9 mouse cellular contexts compared by ENCODE assay signal in the genomic region with DNA sequence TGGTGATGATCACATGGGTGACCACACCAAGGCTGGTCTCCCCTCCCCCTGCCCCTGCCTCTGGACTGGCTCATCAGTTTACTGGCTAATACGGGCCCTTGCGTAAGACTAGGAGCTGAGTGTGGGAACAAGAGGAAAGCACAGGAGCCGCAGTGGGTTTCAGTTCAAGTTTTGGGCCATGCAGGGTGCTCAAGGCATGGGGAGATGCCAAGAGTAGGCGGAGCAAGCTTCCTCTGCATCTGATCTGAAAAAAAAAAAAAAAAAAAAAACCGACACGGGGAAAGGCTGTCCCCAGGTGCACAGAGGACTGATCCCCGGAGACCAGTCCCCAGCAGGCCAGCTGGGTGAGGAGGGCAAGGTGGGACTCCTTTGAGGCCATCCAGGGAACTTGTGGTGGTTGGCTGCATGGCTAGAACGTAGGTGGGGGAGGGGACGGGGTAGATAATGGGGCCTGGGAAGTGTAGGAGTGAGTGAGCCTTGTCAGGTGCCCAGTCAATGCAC.
DNase-seq lines count a peak whose midpoint lies in the region; ATAC-seq and TF ChIP-seq lines count a peak whose summit lies in the region.
"Had no signal": no experiment of that assay in that cellular context is flagged by ENCODE, and none has a peak within 500 bp of the region (broad histone marks: within the 10 kb centered on the region; RNA-seq: fewer than 3 reads in every experiment).

No protein-coding gene starts in this region.

- H3K4me1 ChIP-seq in liver, embryonic 13.5 days (replicated peaks): peaks cover 71% of the 10 kb centered on the region
- H3K4me1 ChIP-seq in spleen, adult 2 months (ENCODE audit: control insufficient read depth, insufficient read depth, insufficient read length): peaks cover 48% of the 10 kb centered on the region; the same call in 1 of the 2 replicates
- H3K4me1 ChIP-seq in kidney, embryonic 16.5 days (ENCODE audit: insufficient read depth, low read length): no peaks in the 10 kb centered on the region

- TF ChIP-seq CTCF in spleen, adult 2 months (IDR thresholded peaks at IDR 0.05; ENCODE audit: extremely low read depth, insufficient read depth, insufficient read length, insufficient replicate concordance): no peak
- TF ChIP-seq CTCF in left cerebral cortex, adult 2 months (IDR thresholded peaks at IDR 0.05): no peak

- H3K9ac ChIP-seq in liver, embryonic 13.5 days: peak overlapping the region; percentile 0; the same call in 1 of the 2 replicates
- no peak overlapping the region for H3K9ac ChIP-seq in kidney, embryonic 16.5 days (replicated peaks; ENCODE audit: low read length)

- H3K27ac ChIP-seq in liver, embryonic 13.5 days: peak overlapping the region; percentile 36
- H3K27ac ChIP-seq in spleen, adult 2 months (ENCODE audit: insufficient read depth, low read length): peak overlapping the region; percentile 96
- no peak overlapping the region for H3K27ac ChIP-seq in kidney, embryonic 16.5 days (ENCODE audit: low read length)
- H3K27ac ChIP-seq in left cerebral cortex, adult 2 months: no peak overlapping the region

- intact Hi-C loops in left cerebral cortex, adult 2 months (cut with DNase I): no loop called here

- H3K4me2 ChIP-seq in liver, embryonic 13.5 days: peak overlapping the region; percentile 8; the same call in 1 of the 2 replicates
- H3K4me2 ChIP-seq in kidney, embryonic 16.5 days (replicated peaks; ENCODE audit: low read depth, low read length): no peak overlapping the region

- no peaks in the 10 kb centered on the region for H3K9me3 ChIP-seq in liver, embryonic 13.5 days (replicated peaks)
- no peaks in the 10 kb centered on the region for H3K9me3 ChIP-seq in kidney, embryonic 16.5 days (ENCODE audit: low read length)

- H3K4me3 ChIP-seq in liver, embryonic 13.5 days (replicated peaks): no peak overlapping the region
- peak overlapping the region; percentile 45; the same call in 1 of the 2 replicates for H3K4me3 ChIP-seq in spleen, adult 2 months (ENCODE audit: extremely low read depth, insufficient read depth, insufficient read length)
- no peak overlapping the region for H3K4me3 ChIP-seq in kidney, embryonic 16.5 days (ENCODE audit: low read length)
- H3K4me3 ChIP-seq in left cerebral cortex, adult 2 months: no peak overlapping the region
- H3K4me3 ChIP-seq: myocyte had no signal

- no peak for ATAC-seq in liver, embryonic 13.5 days (ENCODE audit: low read depth)
- no peak for ATAC-seq in kidney, embryonic 16.5 days (ENCODE audit: low FRiP score, low TSS enrichment)

- 39% methylated on average over 9 of the region's 9 CpGs for WGBS in liver, embryonic 13.5 days (ENCODE audit: insufficient replicate concordance)
- WGBS in spleen, adult 2 months: 9% methylated on average over 9 of the region's 9 CpGs
- WGBS in kidney, embryonic 16.5 days: 67% methylated on average over 9 of the region's 9 CpGs

- no peak for TF ChIP-seq POLR2A in spleen, adult 2 months (IDR thresholded peaks at IDR 0.05; ENCODE audit: low read depth, low read length)

- no peaks in the 10 kb centered on the region for H3K36me3 ChIP-seq in liver, embryonic 13.5 days
- no peaks in the 10 kb centered on the region for H3K36me3 ChIP-seq in spleen, adult 2 months (ENCODE audit: control insufficient read depth, insufficient read depth, low read length)
- no peaks in the 10 kb centered on the region for H3K36me3 ChIP-seq in kidney, embryonic 16.5 days (ENCODE audit: insufficient read depth, low read length)

- H3K27me3 ChIP-seq in liver, embryonic 13.5 days: no peaks in the 10 kb centered on the region
- no peaks in the 10 kb centered on the region for H3K27me3 ChIP-seq in spleen, adult 2 months (ENCODE audit: control insufficient read depth, insufficient read depth, low read length)
- no peaks in the 10 kb centered on the region for H3K27me3 ChIP-seq in kidney, embryonic 16.5 days (ENCODE audit: insufficient read depth, low read length)

- peak; percentile 15 for DNase-seq in kidney, postnatal 10 days
- no peak for DNase-seq in kidney, adult 9 months
- DNase-seq in NIH3T3 (ENCODE audit: low read depth): peak; percentile 13
- no peak for DNase-seq in liver, embryonic 13.5 days
- DNase-seq in spleen, adult 2 months (ENCODE audit: low read depth in 1 of 2, low spot score in 2 of 2): peak in 1 of 2 experiments; percentile 68
- DNase-seq in cerebellum, adult 18-20 months: no peak
- DNase-seq in left cerebral cortex, adult 2 months (ENCODE audit: extremely low spot score in 1 of 2, low spot score in 2 of 2): no peak

Comparison
In these comparisons a context has a peak if more than half of its experiments do, and no peak if none do; other contexts are left out.
1. DNase-seq: peak in kidney, postnatal 10 days (single experiment) and NIH3T3 (single experiment); none in kidney, adult 9 months (single experiment), liver, embryonic 13.5 days (single experiment), cerebellum, adult 18-20 months (0 of 2) and left cerebral cortex, adult 2 months (0 of 2).
2. H3K27ac ChIP-seq: peak in liver, embryonic 13.5 days (single experiment) and spleen, adult 2 months (single experiment); none in kidney, embryonic 16.5 days (single experiment) and left cerebral cortex, adult 2 months (single experiment).